Mouse (Mus musculus) forebrain, embryonic 16.5 days (tissue): ENCODE results near the gene Tsc22d1. TPM values are rescaled to one million over a fixed set of nuclear protein-coding genes. Genes with fewer than 3 reads are reported as not detected.

Source experiments
- ATAC-seq: fragments of 200-750 bp; cut with Nextera tagmentation; 2 replicates; pipeline ENCODE4 v1.8.0; 2017; ENCODE audit warnings: mild to moderate bottlenecking, moderate library complexity
- H3K27ac ChIP-seq: fragments of 300-500 bp; sonication (generic); 2 replicates; pipeline ENCODE4 v1.5.1; 2014; ENCODE audit warnings: low read length, control low read depth
- H3K27me3 ChIP-seq: fragments of 300-500 bp; sonication (generic); replicated peaks from 2 replicates; pipeline ENCODE4 v1.6.1; 2014; ENCODE audit warnings: low read length; ENCODE audit not compliant: control insufficient read depth, insufficient read depth
- H3K36me3 ChIP-seq: fragments of 300-500 bp; sonication (generic); 2 replicates; pipeline ENCODE4 v1.6.1; 2014; ENCODE audit not compliant: control insufficient read depth, insufficient read depth
- H3K4me1 ChIP-seq: fragments of 300-500 bp; sonication (generic); replicated peaks from 2 replicates; pipeline ENCODE4 v1.6.1; 2014; ENCODE audit warnings: low read length; ENCODE audit not compliant: control insufficient read depth, insufficient read depth
- H3K4me2 ChIP-seq: fragments of 300-500 bp; sonication (generic); 2 replicates; pipeline ENCODE4 v1.6.1; 2014; ENCODE audit warnings: mild to moderate bottlenecking, low read length, control low read depth
- H3K4me3 ChIP-seq: fragments of 300-500 bp; sonication (generic); replicated peaks from 2 replicates; pipeline ENCODE4 v1.5.1; 2014; ENCODE audit warnings: mild to moderate bottlenecking, low read length, control low read depth
- H3K9ac ChIP-seq: fragments of 300-500 bp; sonication (generic); replicated peaks from 2 replicates; pipeline ENCODE4 v1.6.1; 2014; ENCODE audit warnings: low read depth, low read length, control low read depth
- H3K9me3 ChIP-seq: fragments of 300-500 bp; sonication (generic); 2 replicates; pipeline ENCODE4 v1.6.1; 2016; ENCODE audit warnings: low read length; ENCODE audit not compliant: control insufficient read depth
- WGBS: fragments of 180-500 bp; shearing (Covaris S2); extraction: QIAGEN DNeasy Blood & Tissue Kit; methylation state at CpG from one replicate; pipeline ENCODE4 v1.1.7; 2014; 5-methylcytosine and 5-hydroxymethylcytosine counted together
- polyA plus RNA-seq: library from polyadenylated mRNA; unstranded; fragments of >200 nt; fragmentation: Nextera tagmentation; extraction: Ambion mirVana; gene quantifications from 2 replicates; pipeline ENCODE4 v1.2.1, GENCODE M21; 2015

Tsc22d1 gene
- polyA plus RNA-seq, 1 experiment from 2014 or later: 749 TPM

GRCm38 (mm10) chr14:76505101-76505438 is 90.3 kb downstream of the Tsc22d1 start:
- H3K4me2 ChIP-seq: peak overlapping the region; percentile 89
- under 1% methylated on average over 10 of the region's 10 CpGs for WGBS
- peak overlapping the region; percentile 92 for H3K9ac ChIP-seq
- H3K9me3 ChIP-seq: no peaks in the 10 kb centered on the region
- H3K4me3 ChIP-seq: peak overlapping the region; percentile 69
- H3K36me3 ChIP-seq: no peaks in the 10 kb centered on the region
- ATAC-seq: no peak
- peaks cover 26% of the 10 kb centered on the region for H3K4me1 ChIP-seq
- H3K27ac ChIP-seq: peak overlapping the region; percentile 99
- no peaks in the 10 kb centered on the region for H3K27me3 ChIP-seq

- Histone ChIP-seq H3K9ac (peak overlapping the region; percentile 92), H3K4me1 (peaks cover 25% of the 10 kb centered on the region), H3K4me3 (peak overlapping the region; percentile 69), H3K4me2 (peak overlapping the region; percentile 89), H3K27ac (peak overlapping the region; percentile 99), H3K27me3 (no peaks in the 10 kb centered on the region), H3K36me3 (peaks cover 4% of the 10 kb centered on the region), H3K9me3 (no peaks in the 10 kb centered on the region)
- peak; percentile 73 for ATAC-seq
- WGBS: under 1% methylated on average over 31 of the region's 31 CpGs
Observed at GRCm38 (mm10) chr14:76505439-76506220, 90.9 kb downstream of the Tsc22d1 start.

- Histone ChIP-seq H3K9ac (peak overlapping the region; percentile 92), H3K27me3 (no peaks in the 10 kb centered on the region), H3K36me3 (peaks cover 4% of the 10 kb centered on the region), H3K4me1 (peaks cover 25% of the 10 kb centered on the region), H3K27ac (peak overlapping the region; percentile 99), H3K4me3 (peak overlapping the region; percentile 69), H3K9me3 (no peaks in the 10 kb centered on the region), H3K4me2 (peak overlapping the region; percentile 89)
- WGBS: 34% methylated on average over 27 of the region's 27 CpGs
- no peak for ATAC-seq
Observed at GRCm38 (mm10) chr14:76506425-76507205, 91.9 kb downstream of the Tsc22d1 start.

- Histone ChIP-seq H3K4me1 (peaks cover 25% of the 10 kb centered on the region), H3K27me3 (no peaks in the 10 kb centered on the region), H3K4me3 (peak overlapping the region; percentile 69), H3K36me3 (peaks cover 4% of the 10 kb centered on the region), H3K9me3 (no peaks in the 10 kb centered on the region), H3K27ac (no peak overlapping the region), H3K4me2 (peak overlapping the region; percentile 89), H3K9ac (no peak overlapping the region)
- no peak for ATAC-seq
- 92% methylated on average over 7 of the region's 7 CpGs for WGBS
Observed at GRCm38 (mm10) chr14:76507357-76507756, 92.6 kb downstream of the Tsc22d1 start.

- peaks cover 25% of the 10 kb centered on the region for H3K4me1 ChIP-seq
- H3K9me3 ChIP-seq: no peaks in the 10 kb centered on the region
- H3K27ac ChIP-seq: no peak overlapping the region
- H3K4me3 ChIP-seq: no peak overlapping the region
- ATAC-seq: no peak
- no peak overlapping the region for H3K9ac ChIP-seq
- H3K4me2 ChIP-seq: peak overlapping the region; percentile 89
- no peaks in the 10 kb centered on the region for H3K27me3 ChIP-seq
- peaks cover 4% of the 10 kb centered on the region for H3K36me3 ChIP-seq
- WGBS: 82% methylated on average over 9 of the region's 9 CpGs
Observed at GRCm38 (mm10) chr14:76507804-76508500, 93.2 kb downstream of the Tsc22d1 start.

GRCm38 (mm10) chr14:76508701-76509100 is 93.9 kb downstream of the Tsc22d1 start:
- Histone ChIP-seq H3K9me3 (no peaks in the 10 kb centered on the region), H3K27ac (no peak overlapping the region), H3K4me3 (no peak overlapping the region), H3K36me3 (peaks cover 4% of the 10 kb centered on the region), H3K27me3 (no peaks in the 10 kb centered on the region), H3K4me1 (peaks cover 28% of the 10 kb centered on the region), H3K4me2 (no peak overlapping the region), H3K9ac (no peak overlapping the region)
- no peak for ATAC-seq
- 79% methylated on average over 10 of the region's 10 CpGs for WGBS

GRCm38 (mm10) chr14:76511971-76512370 is 97.2 kb downstream of the Tsc22d1 start:
- Histone ChIP-seq H3K4me3 (no peak overlapping the region), H3K9ac (no peak overlapping the region), H3K27me3 (no peaks in the 10 kb centered on the region), H3K36me3 (peaks cover 4% of the 10 kb centered on the region), H3K4me1 (peaks cover 22% of the 10 kb centered on the region), H3K27ac (no peak overlapping the region), H3K4me2 (no peak overlapping the region), H3K9me3 (no peaks in the 10 kb centered on the region)
- WGBS: 89% methylated on average over 7 of the region's 7 CpGs
- ATAC-seq: no peak

- H3K9me3 ChIP-seq: no peaks in the 10 kb centered on the region
- WGBS: 23% methylated on average over 11 of the region's 11 CpGs
- H3K4me1 ChIP-seq: peaks cover 9% of the 10 kb centered on the region
- peak; percentile 39; the same call in 1 of the 2 replicates for ATAC-seq
- no peak overlapping the region for H3K9ac ChIP-seq
- no peak overlapping the region for H3K27ac ChIP-seq
- H3K36me3 ChIP-seq: peaks cover 4% of the 10 kb centered on the region
- no peak overlapping the region for H3K4me3 ChIP-seq
- H3K4me2 ChIP-seq: no peak overlapping the region
- H3K27me3 ChIP-seq: no peaks in the 10 kb centered on the region
Observed at GRCm38 (mm10) chr14:76513395-76514049, 98.8 kb downstream of the Tsc22d1 start.
